In the genomic region with DNA sequence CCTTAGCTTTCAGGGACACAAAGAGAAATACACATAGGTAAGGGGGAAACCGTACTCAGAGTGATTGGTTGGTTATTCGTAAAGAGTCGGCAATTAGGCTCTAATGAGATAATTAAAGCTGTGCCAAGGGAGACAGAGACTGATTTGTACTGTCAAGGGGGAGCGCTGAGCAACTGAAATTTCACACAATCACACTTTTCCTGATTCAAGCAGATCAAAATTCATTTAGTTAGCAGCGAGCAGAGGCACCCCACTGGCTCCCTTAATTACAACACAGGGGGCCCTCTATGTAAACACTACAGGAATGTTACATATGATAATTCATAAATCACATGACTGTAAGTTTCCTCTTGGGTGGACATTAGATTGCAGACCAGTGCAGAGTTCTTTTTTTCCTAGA, we compare ENCODE assay signal across 13 mouse cellular contexts.
A peak's percentile ranks its signal among the peaks of the same experiment; 100 is the strongest.
DNase-seq lines count a peak whose midpoint lies in the region; ATAC-seq and TF ChIP-seq lines count a peak whose summit lies in the region.
"Had no signal": no experiment of that assay in that cellular context is flagged by ENCODE, and none has a peak within 500 bp of the region (broad histone marks: within the 10 kb centered on the region; RNA-seq: fewer than 3 reads in every experiment).

No protein-coding gene starts in this region.

- no peak for ATAC-seq in lung, embryonic 14.5 days (ENCODE audit: insufficient read depth)
- peak; percentile 79 for ATAC-seq in forebrain, embryonic 16.5 days
- ATAC-seq in hindbrain, postnatal 0 days, result peak; percentile 55
- ATAC-seq: liver, embryonic 12.5 days had no signal

- DNase-seq in lung, embryonic 14.5 days, result peak; percentile 26
- no peak for DNase-seq in lung, postnatal 14 days
- peak; percentile 48 for DNase-seq in hindbrain, postnatal 0 days (ENCODE audit: low spot score)
- peak; percentile 57 for DNase-seq in retina, embryonic 14.5 days (ENCODE audit: low spot score)
- DNase-seq in thymus, postnatal 36 days, result no peak
- DNase-seq in kidney, adult 18-20 months, result no peak
- DNase-seq: cerebellum, adult 9-11 months; layer of hippocampus, postnatal 36 days; thymus, postnatal 14 days had no signal

- H3K9ac ChIP-seq in lung, embryonic 14.5 days, result no peak overlapping the region
- H3K9ac ChIP-seq in forebrain, embryonic 16.5 days (replicated peaks; ENCODE audit: low read depth, low read length), result no peak overlapping the region
- H3K9ac ChIP-seq in hindbrain, postnatal 0 days (replicated peaks; ENCODE audit: low read length), result no peak overlapping the region
- H3K9ac ChIP-seq: embryonic facial prominence, embryonic 15.5 days; liver, embryonic 12.5 days; lung, embryonic 15.5 days had no signal

- H3K36me3 ChIP-seq in lung, embryonic 14.5 days (ENCODE audit: insufficient read depth), result no peaks in the 10 kb centered on the region
- no peaks in the 10 kb centered on the region for H3K36me3 ChIP-seq in forebrain, embryonic 16.5 days (ENCODE audit: control insufficient read depth, insufficient read depth)
- no peaks in the 10 kb centered on the region for H3K36me3 ChIP-seq in hindbrain, postnatal 0 days (ENCODE audit: insufficient read depth, low read length)
- H3K36me3 ChIP-seq: embryonic facial prominence, embryonic 15.5 days; liver, embryonic 12.5 days; lung, embryonic 15.5 days had no signal

- H3K27ac ChIP-seq in lung, embryonic 14.5 days (ENCODE audit: low read depth), result no peak overlapping the region
- H3K27ac ChIP-seq in forebrain, embryonic 16.5 days (ENCODE audit: low read length), result no peak overlapping the region
- no peak overlapping the region for H3K27ac ChIP-seq in hindbrain, postnatal 0 days
- H3K27ac ChIP-seq: embryonic facial prominence, embryonic 15.5 days; liver, embryonic 12.5 days; lung, embryonic 15.5 days had no signal

- H3K27me3 ChIP-seq in lung, embryonic 14.5 days (ENCODE audit: insufficient read depth, low read length), result no peaks in the 10 kb centered on the region
- no peaks in the 10 kb centered on the region for H3K27me3 ChIP-seq in forebrain, embryonic 16.5 days (replicated peaks; ENCODE audit: control insufficient read depth, insufficient read depth, low read length)
- H3K27me3 ChIP-seq in hindbrain, postnatal 0 days (ENCODE audit: insufficient read depth, low read length), result no peaks in the 10 kb centered on the region
- H3K27me3 ChIP-seq: embryonic facial prominence, embryonic 15.5 days; lung, embryonic 15.5 days had no signal

- no peaks in the 10 kb centered on the region for H3K9me3 ChIP-seq in lung, embryonic 14.5 days (ENCODE audit: low read depth, low read length)
- no peaks in the 10 kb centered on the region for H3K9me3 ChIP-seq in forebrain, embryonic 16.5 days (ENCODE audit: control insufficient read depth, low read length)
- H3K9me3 ChIP-seq in hindbrain, postnatal 0 days (ENCODE audit: low read length), result no peaks in the 10 kb centered on the region
- H3K9me3 ChIP-seq: embryonic facial prominence, embryonic 15.5 days; liver, embryonic 12.5 days; lung, embryonic 15.5 days had no signal

- peaks cover 12% of the 10 kb centered on the region; the same call in 1 of the 2 replicates for H3K4me1 ChIP-seq in lung, embryonic 14.5 days (ENCODE audit: insufficient read depth)
- peaks cover 6% of the 10 kb centered on the region for H3K4me1 ChIP-seq in forebrain, embryonic 16.5 days (replicated peaks; ENCODE audit: control insufficient read depth, insufficient read depth, low read length)
- H3K4me1 ChIP-seq in hindbrain, postnatal 0 days (ENCODE audit: insufficient read depth, low read length), result peaks cover 7% of the 10 kb centered on the region; the same call in 1 of the 2 replicates
- H3K4me1 ChIP-seq: embryonic facial prominence, embryonic 15.5 days; liver, embryonic 12.5 days had no signal

- H3K4me3 ChIP-seq in lung, embryonic 14.5 days (ENCODE audit: low read depth, low read length), result no peak overlapping the region
- H3K4me3 ChIP-seq in forebrain, embryonic 16.5 days (replicated peaks; ENCODE audit: low read length), result no peak overlapping the region
- H3K4me3 ChIP-seq in hindbrain, postnatal 0 days (ENCODE audit: low read length), result no peak overlapping the region
- H3K4me3 ChIP-seq: embryonic facial prominence, embryonic 15.5 days; liver, embryonic 12.5 days; lung, embryonic 15.5 days had no signal

- TF ChIP-seq CTCF in lung, embryonic 14.5 days (IDR thresholded peaks at IDR 0.05; ENCODE audit: low read depth), result no peak
- no peak for TF ChIP-seq CTCF in hindbrain, postnatal 0 days (IDR thresholded peaks at IDR 0.05; ENCODE audit: low read depth)

- 45% methylated on average over 5 of the region's 5 CpGs for WGBS in lung, embryonic 14.5 days
- 3% methylated on average over 5 of the region's 5 CpGs for WGBS in forebrain, embryonic 16.5 days
- 22% methylated on average over 5 of the region's 5 CpGs for WGBS in hindbrain, postnatal 0 days

- H3K4me2 ChIP-seq in lung, embryonic 14.5 days, result no peak overlapping the region
- no peak overlapping the region for H3K4me2 ChIP-seq in forebrain, embryonic 16.5 days (ENCODE audit: low read length)
- no peak overlapping the region for H3K4me2 ChIP-seq in hindbrain, postnatal 0 days (ENCODE audit: low read depth, low read length)
- H3K4me2 ChIP-seq: embryonic facial prominence, embryonic 15.5 days; liver, embryonic 12.5 days; lung, embryonic 15.5 days had no signal

Comparison
In these comparisons a context has a peak if more than half of its experiments do, and no peak if none do; other contexts are left out.
1. DNase-seq: peak in lung, embryonic 14.5 days (single experiment), hindbrain, postnatal 0 days (single experiment) and retina, embryonic 14.5 days (single experiment); none in lung, postnatal 14 days (single experiment), thymus, postnatal 36 days (0 of 2) and kidney, adult 18-20 months (single experiment).